Mouse (Mus musculus): ENCODE measurements at regions not wholly inside any gene's neighbourhood (a gene's known extent, or its start where the extent isn't known, plus 50 kb on each side); places are given as distances from the start of the nearest gene placed in this dataset.

- TF ChIP-seq CTCF (IDR thresholded peaks at IDR 0.05; ENCODE audit: borderline replicate concordance, extremely low read depth, insufficient read depth, insufficient read length) (peak; percentile 13; the same call in 1 of the 2 replicates), POLR2A (IDR thresholded peaks at IDR 0.05; ENCODE audit: borderline replicate concordance, extremely low read depth, insufficient read depth, insufficient read length, poor library complexity, severe bottlenecking) (no peak)
- no peak for DNase-seq (ENCODE audit: low read depth)
These were observed 58.5 kb upstream of the Top1 start for GRCm38 (mm10) chr2:160587015-160587835.

GRCm38 (mm10) chr2:160588401-160588800, 57.3 kb upstream of the Top1 start:
- no peak for DNase-seq (ENCODE audit: low read depth)
- TF ChIP-seq POLR2A (IDR thresholded peaks at IDR 0.05; ENCODE audit: borderline replicate concordance, extremely low read depth, insufficient read depth, insufficient read length, poor library complexity, severe bottlenecking) (no peak), CTCF (IDR thresholded peaks at IDR 0.05; ENCODE audit: borderline replicate concordance, extremely low read depth, insufficient read depth, insufficient read length) (no peak)

DNA sequence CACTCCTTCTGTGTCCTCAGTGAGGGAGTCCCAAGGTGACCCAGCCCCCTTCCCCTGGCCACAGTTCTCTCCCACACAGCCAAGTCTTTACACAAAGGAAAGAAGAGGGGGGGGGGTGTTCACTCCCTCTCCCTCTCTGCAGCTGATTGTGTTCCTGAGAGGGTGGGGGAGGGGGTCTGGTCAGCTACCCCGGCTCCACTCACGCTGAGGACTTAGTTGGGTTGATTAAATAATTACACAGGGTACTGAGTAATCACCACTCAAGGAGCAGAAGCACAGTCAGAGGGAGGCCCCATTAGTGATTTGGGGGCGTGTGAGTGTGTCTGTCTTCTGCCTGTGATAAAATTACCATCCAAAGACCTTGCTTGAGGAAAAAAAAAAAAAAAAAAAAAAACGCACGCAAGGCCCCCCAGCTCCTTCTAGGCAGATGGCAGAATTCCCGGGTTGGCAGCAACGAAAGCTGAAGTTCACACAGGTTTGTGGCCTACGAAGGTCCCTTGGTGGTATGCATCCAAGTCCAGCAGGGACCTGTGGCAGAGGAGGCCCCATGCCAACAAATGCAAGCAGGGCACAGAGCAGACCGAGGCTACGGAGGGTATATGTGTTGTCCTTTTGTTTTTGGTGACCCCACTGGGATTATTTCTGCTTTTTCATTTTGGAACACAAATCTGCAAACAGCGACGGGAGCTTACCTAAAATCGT, 55.3 kb upstream of the Top1 start:
- peak; percentile 88 for DNase-seq (ENCODE audit: low read depth)
- TF ChIP-seq POLR2A (IDR thresholded peaks at IDR 0.05; ENCODE audit: borderline replicate concordance, extremely low read depth, insufficient read depth, insufficient read length, poor library complexity, severe bottlenecking) (no peak), CTCF (IDR thresholded peaks at IDR 0.05; ENCODE audit: borderline replicate concordance, extremely low read depth, insufficient read depth, insufficient read length) (no peak)

- TF ChIP-seq POLR2A (IDR thresholded peaks at IDR 0.05; ENCODE audit: borderline replicate concordance, extremely low read depth, insufficient read depth, insufficient read length, poor library complexity, severe bottlenecking): no peak
- TF ChIP-seq CTCF (IDR thresholded peaks at IDR 0.05; ENCODE audit: borderline replicate concordance, extremely low read depth, insufficient read depth, insufficient read length): no peak
These were observed 54.1 kb upstream of the Top1 start for GRCm38 (mm10) chr2:160591446-160592180.

DNA sequence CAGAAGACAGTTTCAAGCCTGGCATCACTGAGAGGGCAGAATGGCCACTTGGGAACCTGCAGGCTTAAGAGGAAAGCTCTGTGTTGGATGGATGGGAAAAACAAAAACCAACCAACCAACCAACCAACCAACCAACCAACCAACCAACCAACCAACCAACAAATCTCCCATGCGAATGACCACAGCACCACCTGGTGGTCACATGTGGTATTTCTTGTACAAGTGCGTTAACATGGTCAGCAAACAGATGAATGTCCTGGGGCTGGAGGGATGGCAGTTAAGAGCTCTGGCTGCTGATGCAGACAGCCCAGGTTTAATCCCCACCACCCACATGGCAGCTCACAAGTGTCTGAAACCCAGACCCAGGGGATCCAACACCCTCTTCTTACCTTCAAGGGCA, 52.7 kb upstream of the Top1 start:
- peak; percentile 83 for DNase-seq (ENCODE audit: low read depth)
- TF ChIP-seq CTCF (IDR thresholded peaks at IDR 0.05; ENCODE audit: borderline replicate concordance, extremely low read depth, insufficient read depth, insufficient read length) (peak; percentile 84), POLR2A (IDR thresholded peaks at IDR 0.05; ENCODE audit: borderline replicate concordance, extremely low read depth, insufficient read depth, insufficient read length, poor library complexity, severe bottlenecking) (no peak)

More at GRCm38 (mm10) chr2:160591446-160592180, 54.1 kb upstream of the Top1 start:
- DNase-seq (ENCODE audit: low read depth): no peak
